Mouse (Mus musculus) gastrocnemius, adult 8-10 months (tissue): ENCODE data around the gene Mras. TPM values are rescaled to one million over a fixed set of nuclear protein-coding genes. Genes with fewer than 3 reads are reported as not detected.

Source experiments
- DNase-seq, 2 experiments: peaks; one replicate each; pipeline ENCODE4 v3.0.0; 2022; ENCODE audit warnings: low spot score in 2 of 2
- total RNA-seq, 4 experiments: library from RNA; stranded (reverse); gene quantifications; 2 replicates each; pipeline ENCODE4 v1.2.4; 2022

Gene Mras
- total RNA-seq, result 1 to 10 TPM; 3.5 to 7.7 (median 4.5) TPM

- DNase-seq, result no peak
These were observed at the start of gene Mras for GRCm38 (mm10) chr9:99437031-99437764. TSS of gene Mras (minus strand) at chr9:99437381.

- no peak for DNase-seq
These were observed 48.0 kb upstream of the Mras start for GRCm38 (mm10) chr9:99485144-99485543.

- DNase-seq, result no peak
These were observed 47.5 kb upstream of the Mras start for GRCm38 (mm10) chr9:99484632-99485031.

GRCm38 (mm10) chr9:99483191-99483590, 46.0 kb upstream of the Mras start:
- no peak for DNase-seq

- DNase-seq, result no peak
These were observed 43.6 kb upstream of the Mras start for GRCm38 (mm10) chr9:99480764-99481163.

GRCm38 (mm10) chr9:99479181-99479711, 42.1 kb upstream of the Mras start:
- DNase-seq, result no peak

- no peak for DNase-seq
These were observed 34.2 kb upstream of the Mras start for GRCm38 (mm10) chr9:99471334-99471733.

- DNase-seq, result no peak
These were observed 33.3 kb upstream of the Mras start for GRCm38 (mm10) chr9:99470347-99471092.

GRCm38 (mm10) chr9:99469681-99470273, 32.6 kb upstream of the Mras start:
- DNase-seq, result no peak

GRCm38 (mm10) chr9:99468572-99468971, 31.4 kb upstream of the Mras start:
- no peak for DNase-seq

- DNase-seq, result no peak
These were observed 27.7 kb upstream of the Mras start for GRCm38 (mm10) chr9:99464876-99465275.

GRCm38 (mm10) chr9:99459730-99460129, 22.5 kb upstream of the Mras start:
- DNase-seq, result no peak

- DNase-seq, result peak in 1 of 2 experiments; percentile 28
These were observed 21.5 kb upstream of the Mras start for GRCm38 (mm10) chr9:99458529-99459208.

GRCm38 (mm10) chr9:99454211-99454610, 17.0 kb upstream of the Mras start:
- no peak for DNase-seq

GRCm38 (mm10) chr9:99451161-99451560, 14.0 kb upstream of the Mras start, which contains the start of gene Nme9:
TSS of gene Nme9 (plus strand) at chr9:99451475.
- no peak for DNase-seq

GRCm38 (mm10) chr9:99449886-99450647, 12.9 kb upstream of the Mras start:
- DNase-seq, result no peak

- DNase-seq, result no peak
These were observed 10.1 kb upstream of the Mras start for GRCm38 (mm10) chr9:99447323-99447722.

- no peak for DNase-seq
These were observed 9.1 kb upstream of the Mras start for GRCm38 (mm10) chr9:99446259-99446658.

GRCm38 (mm10) chr9:99444590-99445178, 7.5 kb upstream of the Mras start:
- no peak for DNase-seq
